Mouse (Mus musculus) myocyte (in vitro differentiated cells): ENCODE data around the gene Sepsecs. TPM values are rescaled to one million over a fixed set of nuclear protein-coding genes. Genes with fewer than 3 reads are reported as not detected.

Experiments
- H3K27me3 ChIP-seq: one replicate; pipeline ENCODE4 v1.6.1; 2011; ENCODE audit not compliant: control insufficient read depth, insufficient read depth, insufficient read length
- H3K36me3 ChIP-seq: one replicate; pipeline ENCODE4 v1.6.1; 2011; ENCODE audit not compliant: control insufficient read depth, insufficient read depth
- H3K4me2 ChIP-seq: one replicate; pipeline ENCODE4 v1.6.1; 2011; ENCODE audit warnings: low read depth, control low read depth
- H3K4me3 ChIP-seq: one replicate; pipeline ENCODE4 v1.5.1; 2011; ENCODE audit warnings: mild to moderate bottlenecking, control low read depth, moderate library complexity
- H3K79me2 ChIP-seq: one replicate; pipeline ENCODE4 v1.6.1; 2011; ENCODE audit not compliant: control insufficient read depth, insufficient read depth
- H3ac ChIP-seq: one replicate; pipeline ENCODE4 v1.6.1; 2011; ENCODE audit not compliant: control insufficient read depth, insufficient read length
- CEBPB ChIP-seq: IDR thresholded peaks from 2 replicates; pipeline ENCODE4 v1.6.1; 2011; ENCODE audit warnings: mild to moderate bottlenecking, moderate library complexity; ENCODE audit not compliant: poor library complexity, insufficient read depth, severe bottlenecking
- E2F4 ChIP-seq: IDR thresholded peaks from one replicate; pipeline ENCODE4 v1.6.1; 2011; ENCODE audit warnings: mild to moderate bottlenecking, control low read depth, moderate library complexity; ENCODE audit not compliant: insufficient read depth
- MAX ChIP-seq: IDR thresholded peaks from one replicate; pipeline ENCODE4 v1.6.1; 2011; ENCODE audit warnings: low read depth, mild to moderate bottlenecking, control low read depth
- MYOD1 ChIP-seq, 3 experiments: IDR thresholded peaks; one replicate each; pipeline ENCODE4 v1.6.1; 2011; ENCODE audit warnings: control low read depth in 2 of 3, low read depth in 2 of 3, mild to moderate bottlenecking in 2 of 3, moderate library complexity in 1 of 3; ENCODE audit not compliant: insufficient read length in 2 of 3, control insufficient read depth in 1 of 3
- MYOG ChIP-seq, 3 experiments: IDR thresholded peaks; one replicate each; pipeline ENCODE4 v1.6.1; 2011; ENCODE audit warnings: control low read depth in 2 of 3, low read depth in 2 of 3, mild to moderate bottlenecking in 2 of 3; ENCODE audit not compliant: insufficient read length in 2 of 3, control insufficient read depth in 1 of 3, insufficient read depth in 1 of 3
- POLR2A ChIP-seq: IDR thresholded peaks from one replicate; pipeline ENCODE4 v1.6.1; 2011; ENCODE audit warnings: low read depth, mild to moderate bottlenecking, control low read depth, moderate library complexity; ENCODE audit not compliant: insufficient read length
- POLR2AphosphoS2 ChIP-seq: IDR thresholded peaks from one replicate; pipeline ENCODE4 v1.6.1; 2011; ENCODE audit warnings: low read depth, control low read depth; ENCODE audit not compliant: insufficient read length
- REST ChIP-seq: IDR thresholded peaks from one replicate; pipeline ENCODE4 v1.6.1; 2011; ENCODE audit warnings: mild to moderate bottlenecking, control low read depth, moderate library complexity; ENCODE audit not compliant: insufficient read depth, insufficient read length
- SRF ChIP-seq: IDR thresholded peaks from one replicate; pipeline ENCODE4 v1.6.1; 2011; ENCODE audit warnings: low read depth; ENCODE audit not compliant: control insufficient read depth, insufficient read length
- TCF12 ChIP-seq: IDR thresholded peaks from one replicate; pipeline ENCODE4 v1.6.1; 2011; ENCODE audit warnings: mild to moderate bottlenecking, control low read depth; ENCODE audit not compliant: poor library complexity, insufficient read depth, severe bottlenecking
- TCF3 ChIP-seq: IDR thresholded peaks from one replicate; pipeline ENCODE4 v1.6.1; 2011; ENCODE audit warnings: low read depth, control low read depth; ENCODE audit not compliant: insufficient read length
- USF1 ChIP-seq: IDR thresholded peaks from one replicate; pipeline ENCODE4 v1.6.1; 2011; ENCODE audit warnings: low read depth, mild to moderate bottlenecking, control low read depth, moderate library complexity
- polyA plus RNA-seq: library from polyadenylated mRNA; unstranded; fragments of >200 nt; fragmentation: generic; extraction: Trizol; gene quantifications from one replicate; pipeline ENCODE4 v1.2.1, GENCODE M21; 2012; ENCODE audit warnings: missing spikeins

Gene Sepsecs
- polyA plus RNA-seq, 1 experiment = 4.1 TPM

- Histone ChIP-seq H3K4me2 (no peak overlapping the region), H3K4me3 (no peak overlapping the region), H3ac (no peak overlapping the region), H3K79me2 (no peaks in the 10 kb centered on the region), H3K27me3 (no peaks in the 10 kb centered on the region), H3K36me3 (no peaks in the 10 kb centered on the region)
- TF ChIP-seq TCF3 (no peak), MYOD1 (IDR thresholded peaks at IDR 0.05; ENCODE audit: control insufficient read depth in 1 of 3, insufficient read length in 2 of 3, low read depth in 2 of 3) (no peak), POLR2A (no peak), REST (no peak), CEBPB (no peak), USF1 (no peak), POLR2AphosphoS2 (no peak), SRF (no peak), MAX (no peak), MYOG (IDR thresholded peaks at IDR 0.05; ENCODE audit: control insufficient read depth in 1 of 3, insufficient read depth in 1 of 3, insufficient read length in 2 of 3, low read depth in 2 of 3) (no peak), E2F4 (no peak), TCF12 (no peak)
Measured at GRCm38 (mm10) chr5:52697291-52697690, 27.8 kb upstream of the Sepsecs start.

- Histone ChIP-seq H3K4me2 (no peak overlapping the region), H3K27me3 (peaks cover 11% of the 10 kb centered on the region), H3K4me3 (no peak overlapping the region), H3K79me2 (no peaks in the 10 kb centered on the region), H3ac (no peak overlapping the region), H3K36me3 (no peaks in the 10 kb centered on the region)
- TF ChIP-seq REST (no peak), TCF12 (no peak), MAX (no peak), POLR2AphosphoS2 (no peak), MYOD1 (IDR thresholded peaks at IDR 0.05; ENCODE audit: control insufficient read depth in 1 of 3, insufficient read length in 2 of 3, low read depth in 2 of 3) (no peak), E2F4 (no peak), CEBPB (no peak), MYOG (IDR thresholded peaks at IDR 0.05; ENCODE audit: control insufficient read depth in 1 of 3, insufficient read depth in 1 of 3, insufficient read length in 2 of 3, low read depth in 2 of 3) (no peak), POLR2A (no peak), TCF3 (no peak), SRF (no peak), USF1 (no peak)
Measured at GRCm38 (mm10) chr5:52687741-52688455, 18.4 kb upstream of the Sepsecs start.

GRCm38 (mm10) chr5:52681111-52681510 is 11.6 kb upstream of the Sepsecs start:
- TF ChIP-seq TCF3 (no peak), CEBPB (no peak), MYOG (IDR thresholded peaks at IDR 0.05; ENCODE audit: control insufficient read depth in 1 of 3, insufficient read depth in 1 of 3, insufficient read length in 2 of 3, low read depth in 2 of 3) (no peak), MYOD1 (IDR thresholded peaks at IDR 0.05; ENCODE audit: control insufficient read depth in 1 of 3, insufficient read length in 2 of 3, low read depth in 2 of 3) (no peak), POLR2AphosphoS2 (no peak), MAX (no peak), SRF (no peak), E2F4 (no peak)
- no peaks in the 10 kb centered on the region for H3K36me3 ChIP-seq
- no peak overlapping the region for H3K4me3 ChIP-seq
- no peak overlapping the region for H3K4me2 ChIP-seq
- H3K79me2 ChIP-seq = no peaks in the 10 kb centered on the region
- H3K27me3 ChIP-seq = peaks cover 11% of the 10 kb centered on the region
- no peak overlapping the region for H3ac ChIP-seq

- Histone ChIP-seq H3K36me3 (no peaks in the 10 kb centered on the region), H3K4me2 (no peak overlapping the region), H3K79me2 (no peaks in the 10 kb centered on the region), H3K27me3 (peaks cover 11% of the 10 kb centered on the region), H3K4me3 (no peak overlapping the region), H3ac (no peak overlapping the region)
- no peak for TF ChIP-seq TCF3
- TF ChIP-seq POLR2A = no peak
- no peak for TF ChIP-seq MYOG (IDR thresholded peaks at IDR 0.05; ENCODE audit: control insufficient read depth in 1 of 3, insufficient read depth in 1 of 3, insufficient read length in 2 of 3, low read depth in 2 of 3)
- TF ChIP-seq MYOD1 (IDR thresholded peaks at IDR 0.05; ENCODE audit: control insufficient read depth in 1 of 3, insufficient read length in 2 of 3, low read depth in 2 of 3) = no peak
- TF ChIP-seq E2F4 = no peak
- TF ChIP-seq POLR2AphosphoS2 = no peak
Measured at GRCm38 (mm10) chr5:52680191-52680590, 10.7 kb upstream of the Sepsecs start.
